In the genomic region with DNA sequence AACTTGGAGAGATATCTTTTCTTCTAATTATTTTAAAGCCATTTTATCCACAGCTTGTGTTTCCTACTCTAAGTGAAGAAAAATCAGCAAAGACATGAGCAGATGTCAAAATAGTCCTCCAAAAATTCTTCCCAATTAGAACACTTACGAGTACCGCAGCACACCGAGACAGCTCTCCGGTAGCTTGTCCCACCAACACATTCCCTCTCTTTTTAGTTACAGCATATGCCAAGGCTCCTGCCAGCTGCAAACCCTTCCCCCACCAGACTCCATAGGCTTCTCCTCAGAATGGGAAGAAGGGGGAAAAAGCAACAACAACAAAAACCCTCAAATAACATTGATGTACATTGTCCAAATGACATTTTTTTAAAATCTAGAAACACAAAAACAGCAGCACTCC, we compare ENCODE assay signal across 26 mouse cellular contexts.
DNase-seq lines count a peak whose midpoint lies in the region; ATAC-seq lines count a peak whose summit lies in the region.
"Had no signal": no experiment of that assay in that cellular context is flagged by ENCODE, and none has a peak within 500 bp of the region (broad histone marks: within the 10 kb centered on the region; RNA-seq: fewer than 3 reads in every experiment).

No protein-coding gene starts in this region.

- DNase-seq in frontal cortex, adult 2 months (ENCODE audit: extremely low spot score in 1 of 2, low spot score in 1 of 2): peak; percentile 32 to 48
- DNase-seq in frontal cortex, postnatal 25 days (ENCODE audit: low spot score in 2 of 2): no peak
- peak; percentile 72 for DNase-seq in brain, adult 2 months (ENCODE audit: low read depth, low spot score)
- DNase-seq in right cerebral cortex, postnatal 25 days: peak; percentile 40
- DNase-seq in urinary bladder, postnatal 25 days (ENCODE audit: low spot score): no peak
- no peak for DNase-seq in cerebellum, adult 11-12 months
- DNase-seq: adrenal gland, adult 2 months; cerebellum, adult 2 months; cerebellum, postnatal 25 days; gastrocnemius, postnatal 25 days; heart, adult 2 months; heart, postnatal 14 days; kidney, adult 18-20 months; kidney, postnatal 4 days; lung, adult 18-20 months; lung, postnatal 10 days had no signal

- peaks cover 3% of the 10 kb centered on the region; the same call in 1 of the 2 replicates for H3K36me3 ChIP-seq in forebrain, embryonic 16.5 days (ENCODE audit: control insufficient read depth, insufficient read depth)
- H3K36me3 ChIP-seq: embryonic facial prominence, embryonic 12.5 days; midbrain, embryonic 10.5 days; stomach, embryonic 15.5 days had no signal

- H3K4me3 ChIP-seq in forebrain, embryonic 16.5 days (replicated peaks; ENCODE audit: low read length): no peak overlapping the region
- H3K4me3 ChIP-seq: embryonic facial prominence, embryonic 12.5 days; heart, adult 2 months; heart, embryonic 13.5 days; hindbrain, embryonic 12.5 days; limb, embryonic 13.5 days; liver, embryonic 12.5 days; midbrain, embryonic 10.5 days; myocyte; stomach, embryonic 15.5 days had no signal

- no peaks in the 10 kb centered on the region for H3K9me3 ChIP-seq in forebrain, embryonic 16.5 days (ENCODE audit: control insufficient read depth, low read length)
- H3K9me3 ChIP-seq: embryonic facial prominence, embryonic 12.5 days; heart, embryonic 13.5 days; hindbrain, embryonic 12.5 days; limb, embryonic 13.5 days; liver, embryonic 12.5 days; midbrain, embryonic 10.5 days; stomach, embryonic 15.5 days had no signal

- no peaks in the 10 kb centered on the region for H3K27me3 ChIP-seq in forebrain, embryonic 16.5 days (replicated peaks; ENCODE audit: control insufficient read depth, insufficient read depth, low read length)
- H3K27me3 ChIP-seq: embryonic facial prominence, embryonic 12.5 days; heart, embryonic 13.5 days; hindbrain, embryonic 12.5 days; limb, embryonic 13.5 days; liver, embryonic 12.5 days; stomach, embryonic 15.5 days had no signal

- peak; percentile 64; the same call in 1 of the 2 replicates for ATAC-seq in forebrain, embryonic 16.5 days
- ATAC-seq: liver, embryonic 12.5 days; midbrain, embryonic 16.5 days had no signal

- H3K4me1 ChIP-seq in forebrain, embryonic 16.5 days (replicated peaks; ENCODE audit: control insufficient read depth, insufficient read depth, low read length): peaks cover 10% of the 10 kb centered on the region
- H3K4me1 ChIP-seq: stomach, embryonic 15.5 days had no signal

- H3K9ac ChIP-seq in forebrain, embryonic 16.5 days (replicated peaks; ENCODE audit: low read depth, low read length): no peak overlapping the region
- H3K9ac ChIP-seq: embryonic facial prominence, embryonic 12.5 days; heart, embryonic 13.5 days; hindbrain, embryonic 12.5 days; limb, embryonic 13.5 days; liver, embryonic 12.5 days; stomach, embryonic 15.5 days had no signal

- no peak overlapping the region for H3K27ac ChIP-seq in forebrain, embryonic 16.5 days (ENCODE audit: low read length)
- H3K27ac ChIP-seq: embryonic facial prominence, embryonic 12.5 days; heart, adult 2 months; hindbrain, embryonic 12.5 days; limb, embryonic 13.5 days; liver, embryonic 12.5 days; midbrain, embryonic 10.5 days; stomach, embryonic 15.5 days had no signal

- no peak overlapping the region for H3K4me2 ChIP-seq in forebrain, embryonic 16.5 days (ENCODE audit: low read length)
- H3K4me2 ChIP-seq: embryonic facial prominence, embryonic 12.5 days; heart, embryonic 13.5 days; hindbrain, embryonic 12.5 days; limb, embryonic 13.5 days; liver, embryonic 12.5 days; stomach, embryonic 15.5 days had no signal

- 23% methylated on average over 4 of the region's 4 CpGs for WGBS in forebrain, embryonic 16.5 days

Comparison
In these comparisons a context has a peak if more than half of its experiments do, and no peak if none do; other contexts are left out.
1. DNase-seq: peak in frontal cortex, adult 2 months (2 of 2), brain, adult 2 months (single experiment) and right cerebral cortex, postnatal 25 days (single experiment); none in frontal cortex, postnatal 25 days (0 of 2), urinary bladder, postnatal 25 days (single experiment) and cerebellum, adult 11-12 months (single experiment).